Mouse (Mus musculus) brain, embryonic 14.5 days (tissue): ENCODE measurements around the gene Trim26.

Source experiments
- CTCF ChIP-seq: fragments of 200-500 bp; IDR thresholded peaks from 2 replicates; pipeline ENCODE4 v1.5.1; 2012; ENCODE audit warnings: inconsistent platforms, mild to moderate bottlenecking, moderate library complexity, borderline replicate concordance; ENCODE audit not compliant: insufficient read depth, insufficient read length; ENCODE audit errors: extremely low read depth
- POLR2A ChIP-seq: fragments of 200-500 bp; IDR thresholded peaks from 2 replicates; pipeline ENCODE4 v1.6.1; 2012; ENCODE audit warnings: mild to moderate bottlenecking, inconsistent platforms, borderline replicate concordance; ENCODE audit not compliant: poor library complexity, insufficient read depth, insufficient read length, severe bottlenecking; ENCODE audit errors: extremely low read depth

DNA sequence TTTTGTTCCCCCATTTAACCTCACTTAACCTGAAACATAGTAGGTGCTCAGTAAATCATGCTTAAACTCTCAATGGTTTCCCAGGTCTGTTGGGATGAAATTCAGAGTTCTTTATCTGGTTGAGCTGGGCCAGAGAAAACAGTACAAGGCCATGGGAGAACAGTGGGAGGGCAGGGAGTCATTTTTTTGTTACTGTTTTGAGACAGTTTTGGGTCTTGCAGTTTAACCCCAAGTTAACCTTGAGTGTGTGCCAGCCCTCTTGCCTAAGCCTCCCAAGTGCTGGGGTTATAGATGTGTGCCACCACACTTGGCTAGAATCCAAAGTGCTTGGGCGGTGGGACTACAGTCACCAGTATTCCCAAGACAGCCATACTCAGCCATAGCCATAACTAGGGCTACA is 7.8 kb downstream of the Trim26 start:
- TF ChIP-seq POLR2A, result no peak
- no peak for TF ChIP-seq CTCF
